Mouse (Mus musculus): ENCODE data around the gene Mxra7.
A peak's percentile ranks its signal among the peaks of the same experiment; 100 is the strongest.

- TF ChIP-seq CTCF (IDR thresholded peaks at IDR 0.05; ENCODE audit: control insufficient read depth, insufficient read depth, low read length) (peak; percentile 41; the same call in 1 of the 2 replicates), POLR2A (IDR thresholded peaks at IDR 0.05; ENCODE audit: borderline replicate concordance, control insufficient read depth, low read depth, low read length) (no peak)
Observed at GRCm38 (mm10) chr11:116782737-116783145, 45.1 kb downstream of the Mxra7 start.

Data from bone marrow, adult 2 months (tissue).